Mouse (Mus musculus): ENCODE measurements at regions not wholly inside any gene's neighbourhood (a gene's known extent, or its start where the extent isn't known, plus 50 kb on each side); places are given as distances from the start of the nearest gene placed in this dataset.
"Not testable (repeated sequence)": the region's sequence is repeated elsewhere in the genome, so short reads cannot be mapped to it uniquely, and the experiment has no call there.

- no peak for DNase-seq (ENCODE audit: low read depth, low spot score)
These were observed 624.8 kb upstream of the BB014433 start for GRCm38 (mm10) chr8:15670722-15671121.

- DNase-seq (ENCODE audit: low read depth, low spot score): no peak
These were observed 624.4 kb upstream of the BB014433 start for GRCm38 (mm10) chr8:15670298-15670697.

GRCm38 (mm10) chr8:15669515-15669914, 623.6 kb upstream of the BB014433 start:
- no peak for DNase-seq (ENCODE audit: low read depth, low spot score)

- DNase-seq (ENCODE audit: low read depth, low spot score): no peak
These were observed 614.7 kb upstream of the BB014433 start for GRCm38 (mm10) chr8:15660602-15661001.

GRCm38 (mm10) chr8:15634769-15635366, 589.0 kb upstream of the BB014433 start:
- no peak for DNase-seq (ENCODE audit: low read depth, low spot score)

GRCm38 (mm10) chr8:15628584-15628983, 582.7 kb upstream of the BB014433 start:
- DNase-seq (ENCODE audit: low read depth, low spot score): no peak

GRCm38 (mm10) chr8:15623602-15624392, 577.9 kb upstream of the BB014433 start:
- not testable (repeated sequence) for DNase-seq (ENCODE audit: low read depth, low spot score)

GRCm38 (mm10) chr8:15610217-15610616, 564.3 kb upstream of the BB014433 start:
- DNase-seq (ENCODE audit: low read depth, low spot score): no peak

GRCm38 (mm10) chr8:15607598-15608215, 561.8 kb upstream of the BB014433 start:
- no peak for DNase-seq (ENCODE audit: low read depth, low spot score)

GRCm38 (mm10) chr8:15601531-15601930, 555.7 kb upstream of the BB014433 start:
- no peak for DNase-seq (ENCODE audit: low read depth, low spot score)

GRCm38 (mm10) chr8:15593106-15593505, 547.2 kb upstream of the BB014433 start:
- DNase-seq (ENCODE audit: low read depth, low spot score): no peak

- no peak for DNase-seq (ENCODE audit: low read depth, low spot score)
These were observed 537.9 kb upstream of the BB014433 start for GRCm38 (mm10) chr8:15583782-15584181.

- DNase-seq (ENCODE audit: low read depth, low spot score): no peak
These were observed 524.2 kb upstream of the BB014433 start for GRCm38 (mm10) chr8:15570091-15570490.

GRCm38 (mm10) chr8:15567742-15568141, 521.9 kb upstream of the BB014433 start:
- DNase-seq (ENCODE audit: low read depth, low spot score): no peak

GRCm38 (mm10) chr8:15562310-15563296, 516.7 kb upstream of the BB014433 start:
- DNase-seq (ENCODE audit: low read depth, low spot score): no peak

- DNase-seq (ENCODE audit: low read depth, low spot score): no peak
These were observed 486.1 kb upstream of the BB014433 start for GRCm38 (mm10) chr8:15532027-15532426.

- no peak for DNase-seq (ENCODE audit: low read depth, low spot score)
These were observed 479.6 kb upstream of the BB014433 start for GRCm38 (mm10) chr8:15525461-15525860.

GRCm38 (mm10) chr8:15519896-15520295, 474.0 kb upstream of the BB014433 start:
- not testable (repeated sequence) for DNase-seq (ENCODE audit: low read depth, low spot score)

GRCm38 (mm10) chr8:15500973-15501372, 455.1 kb upstream of the BB014433 start:
- DNase-seq (ENCODE audit: low read depth, low spot score): no peak

GRCm38 (mm10) chr8:15497566-15497965, 451.7 kb upstream of the BB014433 start:
- no peak for DNase-seq (ENCODE audit: low read depth, low spot score)

GRCm38 (mm10) chr8:15496248-15496647, 450.4 kb upstream of the BB014433 start:
- DNase-seq (ENCODE audit: low read depth, low spot score): no peak
